Mouse (Mus musculus): ENCODE data around the gene Ampd3.

DNA sequence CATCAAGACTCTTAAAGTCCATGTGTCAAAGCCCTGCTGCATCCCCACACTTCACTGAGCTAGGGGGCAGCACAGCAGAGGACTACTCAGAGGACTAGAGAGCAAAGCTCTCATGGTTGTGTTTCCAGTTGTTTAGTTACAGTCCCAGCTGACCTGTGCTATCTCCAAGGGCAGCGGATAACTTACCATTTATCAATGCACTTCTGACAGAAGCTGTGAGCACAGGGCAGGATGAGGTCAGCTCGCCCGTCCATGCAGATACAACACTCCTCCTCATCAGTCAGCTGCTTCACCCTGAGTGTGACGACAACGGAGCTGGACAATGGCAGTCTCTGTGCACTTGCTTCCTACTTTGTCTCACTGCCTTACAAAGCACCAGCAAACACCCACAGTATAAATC lies 53.1 kb downstream of the Ampd3 start:
- no peak for TF ChIP-seq ZC3H11A (IDR thresholded peaks at IDR 0.05; ENCODE audit: low read depth, low read length)
- TF ChIP-seq MEF2A (IDR thresholded peaks at IDR 0.05; ENCODE audit: extremely low read depth, insufficient replicate concordance, low read depth, low read length, poor library complexity, severe bottlenecking): no peak
- TF ChIP-seq CTCF (IDR thresholded peaks at IDR 0.05 in 2 of 3, conservative IDR thresholded peaks at IDR 0.05 in 1 of 3; ENCODE audit: control insufficient read depth in 1 of 3, insufficient read depth in 1 of 3, low read depth in 2 of 3, low read length in 3 of 3, poor library complexity in 1 of 3, severe bottlenecking in 1 of 3): 0 out of 6 replicates have a peak, but pooled peaks of 1 of the 3 experiments have one; percentile 13
- TF ChIP-seq MAX (IDR thresholded peaks at IDR 0.05; ENCODE audit: low read length): no peak
- no peak for TF ChIP-seq POLR2A (IDR thresholded peaks at IDR 0.05; ENCODE audit: control insufficient read depth in 1 of 2, insufficient read depth in 1 of 2, low read depth in 1 of 2, low read length in 2 of 2, poor library complexity in 1 of 2)
- TF ChIP-seq EP300 (IDR thresholded peaks at IDR 0.05; ENCODE audit: low read depth in 1 of 2, low read length in 2 of 2): no peak
- no peak for TF ChIP-seq MAFK (IDR thresholded peaks at IDR 0.05; ENCODE audit: borderline replicate concordance, low read depth, low read length)
- no peak for TF ChIP-seq UBTF (IDR thresholded peaks at IDR 0.05; ENCODE audit: borderline replicate concordance, insufficient read depth, low read depth, low read length)
- no peak for TF ChIP-seq CHD1 (IDR thresholded peaks at IDR 0.05; ENCODE audit: low read depth, low read length)
- no peak for TF ChIP-seq SIN3A (IDR thresholded peaks at IDR 0.05; ENCODE audit: low read length)
- TF ChIP-seq MAZ (IDR thresholded peaks at IDR 0.05; ENCODE audit: low read depth, low read length): no peak
- no peak for TF ChIP-seq USF1 (IDR thresholded peaks at IDR 0.05; ENCODE audit: low read depth, low read length)
- no peak for TF ChIP-seq NRF1 (IDR thresholded peaks at IDR 0.05; ENCODE audit: insufficient read depth, low read depth, low read length, poor library complexity, severe bottlenecking)
